Mouse (Mus musculus): ENCODE results near the gene Zdhhc5. TPM values are rescaled to one million over a fixed set of nuclear protein-coding genes. Genes with fewer than 3 reads are reported as not detected.
"Not testable (repeated sequence)": the region's sequence is repeated elsewhere in the genome, so short reads cannot be mapped to it uniquely, and the experiment has no call there.

Zdhhc5 gene
- polyA plus RNA-seq, 1 experiment from 2014 or later, result 32.5 TPM

DNA sequence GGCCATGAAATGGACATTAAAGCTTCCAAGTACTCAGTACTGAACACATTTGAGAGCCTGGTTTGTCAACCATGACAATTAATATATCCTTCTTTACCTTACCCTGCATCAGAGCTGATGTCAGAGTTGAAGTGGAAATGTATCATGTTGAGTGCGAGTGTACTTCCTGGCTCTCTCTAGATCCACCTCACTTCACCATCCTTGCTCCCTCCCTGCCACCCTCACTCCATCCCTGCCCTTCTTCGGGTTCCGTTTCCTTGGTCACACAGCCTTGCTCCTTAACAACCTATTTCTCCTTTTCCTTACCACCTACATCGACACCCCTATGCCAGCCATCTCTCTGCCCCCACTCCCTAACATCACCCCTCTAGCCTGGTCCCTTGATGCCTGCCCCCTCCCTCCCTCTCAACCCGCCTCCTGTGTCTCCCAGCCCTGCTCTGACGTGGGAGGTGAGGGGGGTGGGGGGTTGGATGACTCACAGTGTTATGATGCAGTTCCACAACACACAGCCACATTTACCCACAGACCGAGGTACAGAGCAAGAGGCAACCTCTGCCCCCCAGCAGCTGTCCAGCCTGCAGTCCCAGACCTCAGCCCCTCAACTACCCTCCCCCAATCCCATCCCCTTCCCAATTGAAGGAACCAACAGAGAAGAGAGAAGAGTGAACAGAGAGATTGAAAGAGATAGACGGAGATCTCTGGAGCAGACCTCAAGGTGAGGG lies 18.8 kb upstream of the Zdhhc5 start, which contains the start of gene Ypel4:
TSS of gene Ypel4 (plus strand) at position 480 of the 722 bp plus-strand sequence.
- Histone ChIP-seq H3K9ac (peak within 1 kb of the TSS; percentile 36), H3K27ac (peak within 1 kb of the TSS; percentile 2; the same call in 1 of the 2 replicates), H3K36me3 (no peaks in the 10 kb centered on the region), H3K4me3 (peak within 1 kb of the TSS; percentile 44), H3K4me1 (peaks cover 53% of the 10 kb centered on the region), H3K27me3 (peaks cover 12% of the 10 kb centered on the region), H3K4me2 (peak within 1 kb of the TSS; percentile 66), H3K9me3 (no peaks in the 10 kb centered on the region)
- 1% methylated on average over 8 of the region's 8 CpGs for WGBS
- ATAC-seq (ENCODE audit: insufficient number of reproducible peaks, low FRiP score, low TSS enrichment, low read depth), result 0 out of 2 replicates have a peak, but pooled peaks have one; percentile 9

GRCm38 (mm10) chr2:84732394-84732793 lies 17.4 kb upstream of the Zdhhc5 start:
- 75% methylated on average over 1 of the region's 1 CpGs for WGBS
- Histone ChIP-seq H3K9me3 (no peaks in the 10 kb centered on the region), H3K27me3 (peaks cover 12% of the 10 kb centered on the region), H3K9ac (no peak overlapping the region), H3K4me3 (no peak overlapping the region), H3K27ac (no peak overlapping the region), H3K4me1 (peaks cover 40% of the 10 kb centered on the region), H3K4me2 (no peak overlapping the region), H3K36me3 (no peaks in the 10 kb centered on the region)
- ATAC-seq (ENCODE audit: insufficient number of reproducible peaks, low FRiP score, low TSS enrichment, low read depth), result no peak

GRCm38 (mm10) chr2:84731206-84731605 lies 16.2 kb upstream of the Zdhhc5 start:
- 81% methylated on average over 3 of the region's 3 CpGs for whole genome bisulfite sequencing
- no peak overlapping the region for H3K4me3 ChIP-seq
- no peak overlapping the region for H3K27ac ChIP-seq
- peaks cover 32% of the 10 kb centered on the region for H3K4me1 ChIP-seq
- no peaks in the 10 kb centered on the region for H3K9me3 ChIP-seq
- H3K4me2 ChIP-seq, result no peak overlapping the region
- no peaks in the 10 kb centered on the region for H3K36me3 ChIP-seq
- H3K27me3 ChIP-seq, result peaks cover 6% of the 10 kb centered on the region
- no peak overlapping the region for H3K9ac ChIP-seq
- ATAC-seq (ENCODE audit: insufficient number of reproducible peaks, low FRiP score, low TSS enrichment, low read depth), result no peak

DNA sequence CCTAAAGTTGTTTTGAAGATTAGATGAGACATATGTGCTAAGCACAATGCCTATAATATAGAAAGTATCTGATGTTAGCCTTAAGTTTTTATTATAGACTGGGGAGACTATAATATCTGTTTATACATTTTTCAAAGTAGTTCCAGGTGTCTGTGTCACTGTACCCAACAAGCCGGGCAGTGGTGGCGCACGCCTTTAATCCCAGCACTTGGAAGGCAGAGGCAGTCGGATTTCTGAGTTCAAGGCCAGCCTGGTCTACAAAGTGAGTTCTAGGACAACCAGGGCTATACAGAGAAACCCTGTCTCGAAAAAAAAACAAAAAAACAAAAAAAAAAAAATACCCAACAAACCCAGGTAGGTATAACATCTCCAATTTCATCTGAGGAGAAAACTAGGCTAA lies 13.2 kb upstream of the Zdhhc5 start:
- not testable (repeated sequence) for H3K9ac ChIP-seq; H3K9me3 ChIP-seq; H3K27ac ChIP-seq; H3K4me3 ChIP-seq; H3K4me2 ChIP-seq; ATAC-seq (ENCODE audit: insufficient number of reproducible peaks, low FRiP score, low TSS enrichment, low read depth); H3K27me3 ChIP-seq
- peaks cover 16% of the 10 kb centered on the region for H3K4me1 ChIP-seq
- H3K36me3 ChIP-seq, result peaks cover 16% of the 10 kb centered on the region
- 69% methylated on average over 5 of the region's 5 CpGs for WGBS

- Histone ChIP-seq H3K27me3 (peaks cover 2% of the 10 kb centered on the region; the same call in 1 of the 2 replicates), H3K4me2 (peak within 1 kb of the TSS; percentile 70), H3K36me3 (peaks cover 18% of the 10 kb centered on the region), H3K9me3 (no peaks in the 10 kb centered on the region), H3K27ac (peak within 1 kb of the TSS; percentile 87), H3K4me3 (peak within 1 kb of the TSS; percentile 55), H3K9ac (peak within 1 kb of the TSS; percentile 50), H3K4me1 (peaks cover 16% of the 10 kb centered on the region)
- ATAC-seq (ENCODE audit: insufficient number of reproducible peaks, low FRiP score, low TSS enrichment, low read depth), result peak; percentile 93
- 1% methylated on average over 39 of the region's 39 CpGs for WGBS
Measured at GRCm38 (mm10) chr2:84727172-84727858, 12.3 kb upstream of the Zdhhc5 start, which contains the start of gene Clp1. Gene Clp1, minus strand, starts transcription at chr2:84727350.

- no peak overlapping the region for H3K27ac ChIP-seq
- ATAC-seq (ENCODE audit: insufficient number of reproducible peaks, low FRiP score, low TSS enrichment, low read depth), result no peak
- under 1% methylated on average over 9 of the region's 9 CpGs for WGBS
Measured at GRCm38 (mm10) chr2:84726716-84727115, 11.7 kb upstream of the Zdhhc5 start.

GRCm38 (mm10) chr2:84725770-84726169 lies 10.8 kb upstream of the Zdhhc5 start:
- peak overlapping the region; percentile 70; the same call in 1 of the 2 replicates for H3K4me2 ChIP-seq
- 93% methylated on average over 10 of the region's 10 CpGs for WGBS

More at GRCm38 (mm10) chr2:84726716-84727115, 11.7 kb upstream of the Zdhhc5 start:
- Histone ChIP-seq H3K4me3 (peak overlapping the region; percentile 55), H3K9me3 (no peaks in the 10 kb centered on the region), H3K4me2 (peak overlapping the region; percentile 70), H3K9ac (peak overlapping the region; percentile 44), H3K36me3 (peaks cover 19% of the 10 kb centered on the region), H3K27me3 (peaks cover 2% of the 10 kb centered on the region; the same call in 1 of the 2 replicates), H3K4me1 (peaks cover 16% of the 10 kb centered on the region)

GRCm38 (mm10) chr2:84723856-84724255 lies 8.9 kb upstream of the Zdhhc5 start:
- H3K4me3 ChIP-seq, result no peak overlapping the region
- no peaks in the 10 kb centered on the region for H3K9me3 ChIP-seq
- WGBS, result 94% methylated on average over 14 of the region's 14 CpGs
- no peak overlapping the region for H3K27ac ChIP-seq
- H3K4me2 ChIP-seq, result no peak overlapping the region
- peaks cover 16% of the 10 kb centered on the region for H3K4me1 ChIP-seq
- no peaks in the 10 kb centered on the region for H3K27me3 ChIP-seq
- H3K36me3 ChIP-seq, result peaks cover 24% of the 10 kb centered on the region
- ATAC-seq (ENCODE audit: insufficient number of reproducible peaks, low FRiP score, low TSS enrichment, low read depth), result no peak
- H3K9ac ChIP-seq, result no peak overlapping the region

More at GRCm38 (mm10) chr2:84725770-84726169, 10.8 kb upstream of the Zdhhc5 start:
- Histone ChIP-seq H3K9me3 (no peaks in the 10 kb centered on the region), H3K27me3 (no peaks in the 10 kb centered on the region), H3K4me3 (no peak overlapping the region), H3K9ac (no peak overlapping the region), H3K4me1 (peaks cover 16% of the 10 kb centered on the region), H3K36me3 (peaks cover 24% of the 10 kb centered on the region), H3K27ac (no peak overlapping the region)
- no peak for ATAC-seq (ENCODE audit: insufficient number of reproducible peaks, low FRiP score, low TSS enrichment, low read depth)

- ATAC-seq (ENCODE audit: insufficient number of reproducible peaks, low FRiP score, low TSS enrichment, low read depth), result no peak
- H3K9ac ChIP-seq, result no peak overlapping the region
- 83% methylated on average over 3 of the region's 3 CpGs for WGBS
- peaks cover 12% of the 10 kb centered on the region for H3K4me1 ChIP-seq
- H3K4me3 ChIP-seq, result no peak overlapping the region
- no peak overlapping the region for H3K4me2 ChIP-seq
- H3K27me3 ChIP-seq, result no peaks in the 10 kb centered on the region
- H3K9me3 ChIP-seq, result no peaks in the 10 kb centered on the region
- H3K27ac ChIP-seq, result no peak overlapping the region
- H3K36me3 ChIP-seq, result peaks cover 24% of the 10 kb centered on the region
Measured at GRCm38 (mm10) chr2:84721182-84721581, 6.2 kb upstream of the Zdhhc5 start.

GRCm38 (mm10) chr2:84720718-84721117 lies 5.7 kb upstream of the Zdhhc5 start:
- Histone ChIP-seq H3K4me1 (peaks cover 9% of the 10 kb centered on the region), H3K4me2 (no peak overlapping the region), H3K27ac (no peak overlapping the region), H3K36me3 (peaks cover 24% of the 10 kb centered on the region), H3K27me3 (no peaks in the 10 kb centered on the region), H3K9me3 (no peaks in the 10 kb centered on the region), H3K4me3 (no peak overlapping the region), H3K9ac (no peak overlapping the region)
- no peak for ATAC-seq (ENCODE audit: insufficient number of reproducible peaks, low FRiP score, low TSS enrichment, low read depth)
- WGBS, result 95% methylated on average over 2 of the region's 2 CpGs

DNA sequence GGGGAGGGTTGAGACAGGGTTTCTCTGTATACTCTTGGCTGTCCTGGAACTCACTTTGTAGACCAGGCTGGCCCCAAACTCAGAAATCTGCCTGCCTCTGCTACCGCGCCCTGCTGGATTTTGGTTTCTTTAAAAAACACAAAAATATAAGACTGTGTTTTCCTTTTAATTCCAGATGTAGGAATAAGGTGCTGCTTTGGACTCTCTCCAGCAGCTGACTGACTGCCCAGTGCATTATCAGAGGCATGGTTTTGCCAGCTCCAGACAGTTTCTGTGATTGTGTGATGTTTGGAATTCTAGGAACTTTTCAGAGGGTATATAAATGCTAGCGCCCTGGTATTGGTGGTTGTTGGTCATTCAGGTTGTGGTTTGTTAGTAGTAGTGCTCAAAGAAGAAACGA lies 2.4 kb upstream of the Zdhhc5 start:
- no peaks in the 10 kb centered on the region for H3K27me3 ChIP-seq
- no peak overlapping the region for H3K27ac ChIP-seq
- H3K9ac ChIP-seq, result no peak overlapping the region
- peaks cover 11% of the 10 kb centered on the region for H3K4me1 ChIP-seq
- 92% methylated on average over 4 of the region's 4 CpGs for WGBS
- H3K4me3 ChIP-seq, result no peak overlapping the region
- H3K36me3 ChIP-seq, result peaks cover 6% of the 10 kb centered on the region; the same call in 1 of the 2 replicates
- H3K4me2 ChIP-seq, result no peak overlapping the region
- H3K9me3 ChIP-seq, result no peaks in the 10 kb centered on the region
- ATAC-seq (ENCODE audit: insufficient number of reproducible peaks, low FRiP score, low TSS enrichment, low read depth), result no peak
